Mouse (Mus musculus) limb, embryonic 12.5 days (tissue): ENCODE data around the gene Cenph. TPM values are rescaled to one million over a fixed set of nuclear protein-coding genes. Genes with fewer than 3 reads are reported as not detected.

Source experiments
- ATAC-seq: fragments of 200-750 bp; cut with Nextera tagmentation; 2 replicates; pipeline ENCODE4 v1.8.0; 2017; ENCODE audit warnings: low read depth, moderate TSS enrichment; ENCODE audit not compliant: insufficient number of reproducible peaks, insufficient read depth, low FRiP score, low TSS enrichment
- H3K27ac ChIP-seq: fragments of 300-500 bp; sonication (generic); 2 replicates; pipeline ENCODE4 v1.5.1; 2016; ENCODE audit warnings: mild to moderate bottlenecking, moderate library complexity
- H3K27me3 ChIP-seq: fragments of 300-500 bp; sonication (generic); 2 replicates; pipeline ENCODE4 v1.6.1; 2016; ENCODE audit warnings: mild to moderate bottlenecking, moderate library complexity
- H3K36me3 ChIP-seq: fragments of 300-500 bp; sonication (generic); 2 replicates; pipeline ENCODE4 v1.6.1; 2016; ENCODE audit warnings: mild to moderate bottlenecking, moderate library complexity
- H3K4me1 ChIP-seq: fragments of 300-500 bp; sonication (generic); replicated peaks from 2 replicates; pipeline ENCODE4 v1.6.1; 2016
- H3K4me2 ChIP-seq: fragments of 300-500 bp; sonication (generic); 2 replicates; pipeline ENCODE4 v1.6.1; 2016; ENCODE audit warnings: mild to moderate bottlenecking, moderate library complexity
- H3K4me3 ChIP-seq: fragments of 300-500 bp; sonication (generic); replicated peaks from 2 replicates; pipeline ENCODE4 v1.5.1; 2016; ENCODE audit warnings: mild to moderate bottlenecking
- H3K9ac ChIP-seq: fragments of 300-500 bp; sonication (generic); replicated peaks from 2 replicates; pipeline ENCODE4 v1.6.1; 2016; ENCODE audit warnings: mild to moderate bottlenecking, moderate library complexity
- H3K9me3 ChIP-seq: fragments of 300-500 bp; sonication (generic); 2 replicates; pipeline ENCODE4 v1.6.1; 2016; ENCODE audit warnings: mild to moderate bottlenecking, moderate library complexity
- WGBS: fragments of 180-500 bp; shearing (Covaris S2); methylation state at CpG from one replicate; pipeline ENCODE4 v1.1.7; 2016; 5-methylcytosine and 5-hydroxymethylcytosine counted together
- polyA plus RNA-seq: library from polyadenylated mRNA; unstranded; fragments of >200 nt; fragmentation: Nextera tagmentation; extraction: Ambion mirVana; gene quantifications from 2 replicates; pipeline ENCODE4 v1.2.1, GENCODE M21; 2016

Gene Cenph
- polyA plus RNA-seq, 1 experiment from 2014 or later, result 60.7 TPM

DNA sequence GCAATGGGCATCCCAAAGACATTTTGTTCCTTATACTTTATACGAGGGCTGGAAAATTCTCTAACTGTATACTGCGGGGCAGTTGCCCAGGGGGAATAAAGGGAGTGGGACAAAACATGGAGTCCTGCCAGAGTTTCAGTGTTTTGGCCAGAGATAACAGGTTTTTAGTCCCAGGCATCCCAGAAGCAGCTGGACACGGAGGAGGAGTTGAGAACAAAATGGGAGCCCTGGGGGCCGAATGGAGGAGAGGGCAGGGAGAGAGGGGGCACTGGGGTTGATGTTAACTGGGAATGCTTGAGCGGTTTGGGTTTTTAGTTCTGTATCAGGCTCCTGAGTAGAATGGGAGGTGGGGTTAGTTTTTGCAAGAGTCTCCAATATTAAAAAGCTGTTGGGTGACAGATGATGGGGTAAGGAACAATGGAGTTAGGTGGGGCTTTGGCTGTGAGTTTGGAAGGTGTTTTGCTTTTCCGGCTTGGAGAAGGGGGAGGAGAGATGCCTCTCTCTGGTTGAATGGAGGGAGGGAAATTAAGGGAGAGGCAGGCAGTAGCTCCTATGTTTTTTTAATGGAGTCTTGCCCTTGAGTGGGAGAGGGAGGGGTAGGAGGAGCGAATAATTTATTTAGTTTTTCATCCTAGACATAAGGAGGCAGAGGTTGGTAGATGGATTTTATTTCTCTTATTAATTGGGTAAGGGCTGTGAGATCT lies 51.5 kb downstream of the Cenph start:
- Histone ChIP-seq H3K27ac (no peak overlapping the region), H3K4me1 (peaks cover 6% of the 10 kb centered on the region), H3K27me3 (no peaks in the 10 kb centered on the region), H3K36me3 (peaks cover 78% of the 10 kb centered on the region), H3K9me3 (no peaks in the 10 kb centered on the region), H3K4me3 (no peak overlapping the region), H3K9ac (no peak overlapping the region), H3K4me2 (no peak overlapping the region)
- WGBS, result 90% methylated on average over 7 of the region's 7 CpGs
- ATAC-seq, result no peak

DNA sequence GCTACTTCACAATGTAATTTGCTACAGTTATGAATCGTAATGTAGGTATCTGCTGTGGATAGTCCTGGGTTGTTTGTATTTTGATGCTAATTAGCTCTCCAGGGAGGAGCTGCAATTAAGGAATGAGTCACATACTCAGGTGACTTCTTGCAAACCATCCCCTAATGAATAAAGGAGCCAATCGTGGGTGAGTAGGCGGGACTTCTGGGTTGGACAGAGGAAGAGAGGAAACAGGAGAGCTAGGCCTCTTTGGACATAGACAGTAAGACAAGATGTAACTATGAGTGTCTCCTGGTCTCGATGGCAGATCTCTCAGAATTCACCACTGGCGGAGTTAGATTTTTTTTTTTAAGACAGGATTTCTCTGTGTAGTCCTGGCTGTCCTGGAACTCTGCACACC lies 54.0 kb downstream of the Cenph start:
- no peaks in the 10 kb centered on the region for H3K4me1 ChIP-seq
- no peak overlapping the region for H3K9ac ChIP-seq
- no peak overlapping the region for H3K4me3 ChIP-seq
- no peak overlapping the region for H3K27ac ChIP-seq
- H3K9me3 ChIP-seq, result no peaks in the 10 kb centered on the region
- peaks cover 78% of the 10 kb centered on the region for H3K36me3 ChIP-seq
- H3K27me3 ChIP-seq, result no peaks in the 10 kb centered on the region
- H3K4me2 ChIP-seq, result no peak overlapping the region
- no peak for ATAC-seq
- WGBS, result 92% methylated on average over 5 of the region's 5 CpGs

DNA sequence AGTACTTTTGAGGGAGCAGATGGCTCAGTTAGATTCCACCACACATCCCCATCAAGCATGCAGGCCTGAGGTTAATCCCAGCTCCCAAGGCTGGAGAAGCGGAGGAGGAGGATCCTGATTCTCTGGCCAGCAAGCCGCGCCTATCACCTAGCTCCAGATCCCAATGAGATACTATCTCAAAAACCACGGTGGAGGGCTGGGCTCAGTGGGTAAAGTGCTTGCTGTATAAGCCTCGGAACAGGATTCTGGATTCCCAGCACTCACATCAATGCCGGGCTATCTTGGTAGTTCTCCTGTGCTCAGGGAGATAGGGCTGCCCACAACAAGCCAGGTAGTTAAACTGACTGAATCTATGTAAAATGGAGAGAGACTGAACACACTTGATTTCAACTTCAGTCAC lies 60.2 kb downstream of the Cenph start:
- no peak for ATAC-seq
- Histone ChIP-seq H3K27me3 (no peaks in the 10 kb centered on the region), H3K4me3 (no peak overlapping the region), H3K9me3 (no peaks in the 10 kb centered on the region), H3K36me3 (peaks cover 87% of the 10 kb centered on the region), H3K27ac (no peak overlapping the region), H3K4me1 (no peaks in the 10 kb centered on the region), H3K4me2 (no peak overlapping the region), H3K9ac (no peak overlapping the region)
- 92% methylated on average over 6 of the region's 6 CpGs for WGBS

Other genes starting within 250 kb of the Cenph start
- gene Ocln, start 223.2 kb downstream of the Cenph start, polyA plus RNA-seq, result 1.6 and 2.0 TPM in 2 replicates
- 2.9 and 3.4 TPM in 2 replicates for gene Marveld2, start 158.9 kb downstream of the Cenph start, polyA plus RNA-seq
- gene Ak6, start 124.9 kb downstream of the Cenph start, polyA plus RNA-seq, result 281 and 291 TPM in 2 replicates
- 28.6 and 28.8 TPM in 2 replicates for gene Rad17, start 124.8 kb downstream of the Cenph start, polyA plus RNA-seq
- gene Taf9, start 124.3 kb downstream of the Cenph start, polyA plus RNA-seq, result 17.3 and 27.3 TPM in 2 replicates
- 5.4 and 6.5 TPM in 2 replicates for gene Ccdc125, start 106.2 kb downstream of the Cenph start, polyA plus RNA-seq
- 107 TPM in 2 replicates for gene Cdk7, start 45.0 kb downstream of the Cenph start, polyA plus RNA-seq
- 112 TPM in 2 replicates for gene Mrps36, start 31.2 kb downstream of the Cenph start, polyA plus RNA-seq
- 300 and 302 TPM in 2 replicates for gene Ccnb1, start 10.7 kb upstream of the Cenph start, polyA plus RNA-seq
- 54.7 and 55.5 TPM in 2 replicates for gene Slc30a5, start 57.5 kb upstream of the Cenph start, polyA plus RNA-seq